Mouse (Mus musculus): Measurements from ENCODE around the gene 4921517D22Rik. TPM values are rescaled to one million over a fixed set of nuclear protein-coding genes. Genes with fewer than 3 reads are reported as not detected.

Gene 4921517D22Rik
- total RNA-seq, 2 experiments from 2014 or later: not detected

- intact Hi-C loops (cut with DNase I): no loop called here
- DNase-seq (ENCODE audit: low spot score in 2 of 2): no peak
Measured at GRCm38 (mm10) chr13:59639368-59640177, 54.3 kb downstream of the 4921517D22Rik start.

GRCm38 (mm10) chr13:59637800-59638199 lies 56.1 kb downstream of the 4921517D22Rik start:
- intact Hi-C loops (cut with DNase I): no loop called here
- DNase-seq (ENCODE audit: low spot score in 2 of 2): no peak

Other genes starting within 250 kb of the 4921517D22Rik start
- 100 to 1,000 TPM; 340 to 341 TPM for gene Agtpbp1, start 108.9 kb downstream of the 4921517D22Rik start, total RNA-seq (2021)
- 10 to 100 TPM; 87.9 to 91.5 TPM for gene Naa35, start 108.8 kb downstream of the 4921517D22Rik start, total RNA-seq (2021)
- 10 to 100 TPM; 19.9 to 20.9 TPM for gene Golm1, start 18.3 kb downstream of the 4921517D22Rik start, total RNA-seq (2021)
- gene Spata31d1a, start 16.2 kb upstream of the 4921517D22Rik start, total RNA-seq (2021): under 1 TPM; 0.11 to 0.14 TPM
- under 1 TPM in 1 of 2 experiments, not detected in 1; 0.07 TPM for gene Spata31d1b, start 18.2 kb upstream of the 4921517D22Rik start, total RNA-seq (2021)
- not detected for gene Spata31d1d, start 37.6 kb upstream of the 4921517D22Rik start, total RNA-seq (2021)
- gene 1700014D04Rik, start 52.6 kb upstream of the 4921517D22Rik start, total RNA-seq (2021): 1 to 10 TPM in 1 of 2 experiments, under 1 TPM in 1; 0.87 to 1.4 TPM
- 100 to 1,000 TPM; 147 to 156 TPM for gene Isca1, start 75.7 kb upstream of the 4921517D22Rik start, total RNA-seq (2021)
- gene Gm49354, start 88.1 kb upstream of the 4921517D22Rik start, total RNA-seq (2021): not detected
- 10 to 100 TPM; 61.0 to 64.3 TPM for gene Tut7, start 129.0 kb upstream of the 4921517D22Rik start, total RNA-seq (2021)

Measured in left cerebral cortex, postnatal 25 days (tissue).